Mouse (Mus musculus): ENCODE measurements at regions not wholly inside any gene's neighbourhood (a gene's known extent, or its start where the extent isn't known, plus 50 kb on each side); places are given as distances from the start of the nearest gene placed in this dataset.

GRCm38 (mm10) chr7:73138269-73138668 is 237.0 kb upstream of the Rgma start:
- DNase-seq (ENCODE audit: low read depth, low spot score): no peak

DNA sequence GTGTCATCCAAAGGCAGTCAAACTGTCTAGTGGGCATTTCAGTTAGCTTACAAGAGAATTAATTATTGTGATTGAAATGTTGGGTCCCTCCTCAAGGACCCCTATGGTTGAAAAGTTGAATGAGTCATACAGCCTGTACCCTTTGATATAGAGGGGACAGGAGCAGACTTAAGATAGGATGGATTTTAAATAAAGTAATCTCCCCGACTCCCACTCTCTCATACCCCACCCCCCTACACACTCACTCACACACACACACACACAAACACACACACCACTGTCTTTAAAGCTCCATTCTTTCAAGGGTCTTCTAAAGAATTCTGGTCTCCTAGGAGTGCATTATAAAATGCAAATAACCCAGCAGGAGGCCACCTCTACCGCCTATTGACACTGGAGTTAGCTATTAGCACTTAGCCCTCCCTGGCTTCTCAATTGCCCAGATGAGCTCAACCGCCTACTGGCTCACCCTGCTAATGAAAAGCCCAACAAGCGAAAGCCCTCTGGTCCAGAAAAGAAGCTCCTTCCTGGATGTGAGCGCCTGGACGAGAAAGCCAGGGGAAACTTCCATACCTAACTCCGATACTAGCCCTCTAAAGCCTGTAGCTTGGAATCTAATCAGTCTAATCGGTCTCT is 236.3 kb upstream of the Rgma start:
- no peak for DNase-seq (ENCODE audit: low read depth, low spot score)

GRCm38 (mm10) chr7:73139901-73140300 is 235.4 kb upstream of the Rgma start:
- DNase-seq (ENCODE audit: low read depth, low spot score): no peak

DNA sequence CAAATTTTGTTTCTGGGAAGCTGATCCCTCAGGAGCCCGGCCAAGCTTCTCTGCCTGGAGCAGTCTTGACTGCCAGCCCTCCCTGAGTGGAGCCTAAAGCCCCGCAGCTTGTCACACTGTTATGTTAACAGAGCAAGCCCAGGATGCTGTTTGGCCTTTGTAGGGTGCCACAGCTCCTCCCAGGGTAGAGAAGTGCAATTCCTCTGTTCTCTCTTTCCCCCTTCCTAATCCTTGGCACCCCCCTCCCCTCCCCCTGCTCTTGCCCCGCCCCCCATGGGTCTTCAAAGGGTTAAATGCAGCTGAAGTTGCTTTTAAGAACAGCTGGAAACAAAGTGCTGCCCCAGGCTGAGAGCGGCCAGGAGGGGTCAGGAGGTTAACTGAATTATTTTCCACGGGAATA is 234.1 kb upstream of the Rgma start:
- DNase-seq (ENCODE audit: low read depth, low spot score): no peak

GRCm38 (mm10) chr7:73143902-73144301 is 231.4 kb upstream of the Rgma start:
- no peak for DNase-seq (ENCODE audit: low read depth, low spot score)

DNA sequence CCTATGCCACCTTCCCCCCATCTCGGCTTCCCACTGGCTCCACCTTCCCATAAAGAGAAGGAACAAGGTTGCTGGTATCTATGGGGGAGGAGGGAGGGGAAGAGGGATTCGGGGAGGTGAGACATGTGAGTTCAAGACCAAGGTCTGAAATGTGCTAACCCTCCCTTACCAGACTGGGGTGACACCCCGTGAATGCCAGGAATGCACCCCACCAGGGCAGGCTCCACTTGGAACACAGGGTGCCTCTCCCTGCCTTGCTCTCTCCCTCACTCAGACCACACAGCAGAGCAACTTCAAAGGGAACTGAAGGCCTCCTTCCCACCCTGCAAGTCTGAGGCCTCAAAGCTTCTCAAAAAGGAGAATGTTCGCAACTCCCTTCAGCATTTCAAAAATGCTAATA is 230.5 kb upstream of the Rgma start:
- DNase-seq (ENCODE audit: low read depth, low spot score): no peak

DNA sequence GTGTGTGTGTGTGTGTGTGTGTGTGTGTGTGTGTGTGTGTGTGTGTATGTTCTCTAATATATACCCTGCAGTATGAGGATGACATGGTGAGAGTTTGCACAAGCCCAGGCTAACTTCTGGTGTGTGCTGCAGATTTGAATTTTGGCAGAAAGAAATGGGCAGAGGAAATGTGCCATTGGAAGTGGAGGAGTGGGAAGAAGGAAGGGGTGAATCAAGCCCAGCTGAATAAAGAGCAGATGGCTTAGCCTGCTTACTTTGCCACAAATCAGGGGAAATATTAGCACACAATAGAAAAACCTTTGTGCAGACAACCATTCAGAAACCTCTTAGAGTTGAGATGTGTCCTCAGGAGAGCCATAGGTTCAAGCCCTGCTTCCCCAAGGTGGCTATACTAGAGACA is 228.1 kb upstream of the Rgma start:
- peak; percentile 19 for DNase-seq (ENCODE audit: low read depth, low spot score)

GRCm38 (mm10) chr7:73150436-73150835 is 224.9 kb upstream of the Rgma start:
- DNase-seq (ENCODE audit: low read depth, low spot score): no peak

DNA sequence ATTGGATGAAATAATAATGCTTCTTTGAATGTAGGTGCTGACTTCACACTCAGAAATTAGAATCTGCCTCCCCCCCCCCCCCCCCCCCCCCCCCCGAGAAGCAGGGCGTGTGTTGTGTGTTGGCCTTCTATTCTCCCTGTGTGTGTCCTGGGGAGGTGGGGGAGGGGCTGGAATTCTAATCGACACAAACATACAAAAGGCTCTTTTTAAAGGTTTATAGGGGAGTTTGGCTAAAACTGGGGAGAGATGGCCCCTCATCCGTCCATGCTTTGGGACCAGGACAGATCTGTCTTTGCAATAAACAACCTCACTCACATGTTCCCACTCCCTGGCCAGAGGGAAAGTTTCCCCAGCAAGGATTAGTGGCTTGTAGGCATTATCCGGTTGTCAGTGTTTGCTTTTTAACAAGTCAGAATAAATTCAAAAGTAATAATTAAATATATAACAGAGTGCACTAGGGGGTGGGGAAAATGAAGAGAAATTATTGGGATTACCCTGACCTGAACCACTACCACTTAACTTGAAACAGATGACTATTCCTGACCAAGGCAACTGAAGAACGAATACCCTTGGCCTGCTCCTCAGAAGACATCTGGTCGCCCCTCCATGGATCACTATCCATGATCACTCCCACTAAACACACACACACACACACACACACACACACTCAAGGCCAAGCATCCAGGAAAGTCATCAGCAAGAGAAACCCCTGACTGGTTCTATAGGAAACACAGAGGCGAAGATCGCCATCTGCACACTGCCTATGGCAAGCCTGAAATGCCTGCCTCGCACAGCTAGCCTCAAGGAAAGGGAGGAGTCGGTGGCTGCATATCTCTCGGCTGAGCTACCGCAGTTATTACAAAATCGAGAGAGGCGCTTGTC is 223.5 kb upstream of the Rgma start:
- no peak for DNase-seq (ENCODE audit: low read depth, low spot score)

DNA sequence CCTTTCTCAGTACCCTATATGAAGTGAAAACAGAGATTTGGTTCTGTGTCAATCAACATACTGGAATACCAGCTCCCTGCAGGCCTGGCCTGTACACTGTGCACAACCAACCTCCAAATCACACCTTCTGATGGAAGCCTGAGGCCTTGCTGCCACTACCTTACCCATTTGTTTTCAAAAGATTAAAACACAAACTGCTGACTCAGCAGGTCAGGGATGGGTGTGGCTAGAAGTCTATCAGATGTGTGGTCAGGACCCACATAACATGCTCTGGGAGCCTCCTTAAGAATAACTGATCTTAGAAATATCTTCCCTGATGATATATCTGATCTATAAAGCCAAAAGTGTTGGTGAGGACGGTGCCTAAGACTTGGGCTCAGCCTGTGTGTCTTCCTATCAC is 221.6 kb upstream of the Rgma start:
- DNase-seq (ENCODE audit: low read depth, low spot score): no peak

GRCm38 (mm10) chr7:73158833-73159232 is 216.5 kb upstream of the Rgma start:
- no peak for DNase-seq (ENCODE audit: low read depth, low spot score)

DNA sequence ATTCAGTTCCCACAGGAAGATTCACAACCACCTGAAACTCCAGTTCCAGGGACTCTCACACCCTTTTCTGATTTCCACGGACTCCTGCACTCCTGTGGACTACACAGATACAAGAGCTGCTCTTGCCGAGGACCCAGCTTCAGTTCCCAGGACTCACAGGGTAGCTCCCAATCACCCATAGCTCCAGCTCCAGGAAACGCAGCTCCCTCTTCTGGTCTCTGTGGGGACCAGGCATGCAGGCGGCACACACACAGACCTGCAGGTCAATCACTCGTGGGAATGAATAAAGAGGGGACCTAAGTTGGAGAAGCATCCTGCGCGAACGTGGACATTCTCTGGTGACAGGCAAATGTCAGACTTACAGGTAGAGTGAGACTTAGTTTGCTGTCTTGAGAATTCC is 214.3 kb upstream of the Rgma start:
- no peak for DNase-seq (ENCODE audit: low read depth, low spot score)

DNA sequence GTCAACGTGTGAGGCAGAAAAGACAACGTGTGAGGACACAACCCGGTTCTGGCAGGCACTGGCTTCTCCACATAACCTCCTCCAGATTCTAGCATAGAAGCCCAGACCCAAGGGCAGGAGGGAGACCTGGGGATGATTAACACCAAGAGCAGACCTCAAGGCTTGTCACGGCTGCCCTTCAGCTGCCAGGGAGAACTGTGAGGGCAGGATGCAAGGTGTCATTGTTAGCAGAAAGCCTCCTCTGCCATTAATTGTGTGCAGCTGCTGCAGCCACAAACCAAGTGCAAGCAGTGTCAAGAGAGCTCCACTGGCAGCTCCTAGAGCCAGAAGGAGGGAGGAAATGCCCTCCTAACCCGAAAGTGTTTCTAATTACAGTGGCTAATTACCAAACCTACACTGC is 211.6 kb upstream of the Rgma start:
- no peak for DNase-seq (ENCODE audit: low read depth, low spot score)

DNA sequence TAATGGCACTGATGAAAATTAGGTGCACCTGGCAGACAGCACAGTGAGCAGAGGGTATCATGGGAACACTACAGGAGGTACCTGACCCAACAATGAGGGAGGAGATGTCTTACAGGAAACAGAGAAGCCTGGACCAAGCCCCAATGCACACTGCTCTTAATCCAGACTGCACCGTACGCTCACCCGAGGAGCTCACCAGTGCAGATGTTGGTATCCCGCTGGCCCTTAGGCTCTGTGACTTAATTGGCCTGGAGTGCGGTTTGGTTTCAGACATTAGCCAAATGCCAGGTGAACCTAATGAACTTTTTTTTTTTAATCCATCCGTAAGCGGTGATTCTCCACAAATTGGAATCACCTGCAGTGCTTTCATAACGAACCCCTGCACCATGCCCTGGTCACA is 209.8 kb upstream of the Rgma start:
- no peak for DNase-seq (ENCODE audit: low read depth, low spot score)

GRCm38 (mm10) chr7:73169416-73169815 is 205.9 kb upstream of the Rgma start:
- DNase-seq (ENCODE audit: low read depth, low spot score): no peak

DNA sequence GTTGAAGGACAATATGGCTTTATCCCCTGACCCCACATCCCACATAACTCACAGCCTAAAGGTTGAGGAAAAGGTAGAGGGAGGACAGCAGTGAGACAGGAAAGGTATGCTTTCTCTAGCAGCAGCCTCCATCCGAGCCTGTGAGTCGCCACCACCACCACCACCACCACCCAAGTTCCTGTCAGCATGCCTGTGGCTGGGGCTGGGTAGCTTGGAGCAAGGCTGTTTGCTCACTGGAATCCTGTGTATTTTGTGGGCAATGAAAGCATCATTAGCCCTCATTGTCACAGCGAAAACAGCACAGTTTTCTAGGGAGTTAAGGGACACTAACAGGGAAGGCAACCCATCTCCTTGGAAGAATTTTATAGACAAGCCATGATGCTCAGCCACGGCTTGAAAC is 202.7 kb upstream of the Rgma start:
- no peak for DNase-seq (ENCODE audit: low read depth, low spot score)

- DNase-seq (ENCODE audit: low read depth, low spot score): no peak
These were observed 191.5 kb upstream of the Rgma start for GRCm38 (mm10) chr7:73183761-73184160.

DNA sequence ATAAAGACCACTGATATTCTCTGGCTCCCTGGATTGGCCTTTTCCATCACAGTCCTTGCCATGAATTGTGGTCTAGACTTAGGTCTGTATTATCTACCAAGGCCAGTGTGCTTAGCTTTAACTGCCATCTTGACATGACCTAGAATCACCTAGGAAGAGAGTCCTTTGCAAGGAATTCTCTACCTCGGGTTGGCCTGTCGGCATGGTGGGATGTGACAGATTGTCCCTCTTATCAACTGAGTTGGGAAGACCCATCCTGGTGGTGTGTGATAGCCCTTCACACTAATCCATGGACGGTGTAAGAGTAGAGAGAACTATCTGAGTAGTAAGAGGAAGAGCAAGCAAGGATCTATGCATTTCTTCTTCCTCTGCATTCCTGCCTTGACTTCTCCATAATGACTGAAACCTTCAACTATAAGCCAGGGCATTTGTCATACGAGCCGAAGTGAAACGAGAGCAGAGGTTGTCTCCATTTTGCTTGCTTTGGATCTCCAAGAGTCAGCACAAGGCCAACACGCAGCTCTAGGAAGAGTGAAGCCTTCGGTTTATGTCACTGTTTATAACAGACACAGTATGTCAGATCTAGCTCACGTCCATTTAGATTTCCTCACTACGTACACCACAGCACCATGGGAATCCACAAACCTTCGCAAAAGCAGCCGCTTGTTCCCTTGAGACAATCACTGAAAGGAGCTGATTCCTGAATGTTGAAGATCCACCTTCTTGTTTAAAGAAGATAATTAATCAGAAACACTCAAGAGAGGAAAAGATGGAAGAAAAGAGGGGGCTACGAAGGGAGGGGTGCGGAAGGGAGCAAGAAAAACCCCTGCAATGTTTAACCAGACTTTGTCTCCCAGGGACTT is 190.9 kb upstream of the Rgma start:
- DNase-seq (ENCODE audit: low read depth, low spot score): no peak

- no peak for DNase-seq (ENCODE audit: low read depth, low spot score)
These were observed 190.2 kb upstream of the Rgma start for GRCm38 (mm10) chr7:73185071-73185531.

DNA sequence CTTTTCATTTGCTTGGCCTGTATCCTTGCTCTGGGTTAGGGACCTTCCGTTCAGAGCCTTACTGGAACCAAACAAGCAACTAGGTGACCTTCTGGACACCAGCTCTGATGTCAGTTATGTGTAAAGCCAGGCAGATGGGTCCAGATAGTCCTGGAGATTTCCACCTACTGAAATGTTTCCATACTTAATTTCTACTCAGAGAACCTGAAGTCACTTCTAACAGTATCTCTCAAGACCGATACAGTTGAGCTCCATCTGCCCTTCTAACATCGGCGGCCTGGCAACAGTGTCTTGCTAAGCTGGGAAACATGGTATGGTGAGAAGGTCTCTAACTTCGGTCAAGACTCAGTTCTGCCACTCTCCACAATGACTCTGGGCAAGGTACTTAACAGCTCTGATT is 189.7 kb upstream of the Rgma start:
- DNase-seq (ENCODE audit: low read depth, low spot score): no peak

DNA sequence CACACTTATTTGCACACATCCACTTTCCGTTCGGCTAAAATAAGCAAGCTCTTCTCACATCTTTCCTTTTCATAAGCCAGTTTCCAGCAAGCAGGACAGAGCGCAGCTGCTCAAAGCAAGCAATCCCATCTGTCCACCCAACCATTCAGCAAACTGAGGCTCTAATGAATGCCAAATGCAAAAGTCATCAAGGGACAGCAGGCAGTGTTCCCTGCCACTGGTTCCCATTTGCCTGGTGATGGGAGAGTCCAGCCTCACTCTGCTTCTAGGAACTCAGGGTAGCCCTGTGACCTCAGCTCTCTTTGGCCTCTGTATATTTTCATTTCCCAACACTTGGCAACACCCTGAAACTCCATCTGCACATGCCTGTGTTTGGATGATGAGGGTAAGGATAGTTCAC is 188.8 kb upstream of the Rgma start:
- peak; percentile 71 for DNase-seq (ENCODE audit: low read depth, low spot score)
